9 mouse cellular contexts compared by ENCODE assay signal in genomic region chr2:30783346-30783745, GRCm38 (mm10). TPM values are rescaled to one million over a fixed set of nuclear protein-coding genes. Genes with fewer than 3 reads are reported as not detected.
DNase-seq lines count a peak whose midpoint lies in the region; ATAC-seq lines count a peak whose summit lies in the region.
"Had no signal": no experiment of that assay in that cellular context is flagged by ENCODE, and none has a peak within 500 bp of the region (broad histone marks: within the 10 kb centered on the region; RNA-seq: fewer than 3 reads in every experiment).

No protein-coding gene starts in this region.

- peak overlapping the region; percentile 89 for H3K27ac ChIP-seq in heart, embryonic 13.5 days (replicated peaks)
- H3K27ac ChIP-seq in kidney, embryonic 16.5 days (ENCODE audit: low read length), result peak overlapping the region; percentile 95
- H3K27ac ChIP-seq in limb, embryonic 15.5 days, result peak overlapping the region; percentile 76
- peak overlapping the region; percentile 65 for H3K27ac ChIP-seq in midbrain, embryonic 15.5 days

- peak overlapping the region; percentile 72 for H3K4me2 ChIP-seq in heart, embryonic 13.5 days
- peak overlapping the region; percentile 60 for H3K4me2 ChIP-seq in kidney, embryonic 16.5 days (replicated peaks; ENCODE audit: low read depth, low read length)
- H3K4me2 ChIP-seq in limb, embryonic 15.5 days, result peak overlapping the region; percentile 50
- peak overlapping the region; percentile 55 for H3K4me2 ChIP-seq in midbrain, embryonic 15.5 days

- peak; percentile 50 for DNase-seq in thymus, postnatal 0 days (ENCODE audit: low spot score)

- peaks cover 10% of the 10 kb centered on the region for H3K36me3 ChIP-seq in megakaryocyte, embryonic 14.5 days (replicated peaks; ENCODE audit: low read length)
- H3K36me3 ChIP-seq in heart, embryonic 13.5 days, result no peaks in the 10 kb centered on the region
- H3K36me3 ChIP-seq in kidney, embryonic 16.5 days (ENCODE audit: insufficient read depth, low read length), result no peaks in the 10 kb centered on the region
- H3K36me3 ChIP-seq in limb, embryonic 15.5 days, result no peaks in the 10 kb centered on the region
- no peaks in the 10 kb centered on the region for H3K36me3 ChIP-seq in midbrain, embryonic 15.5 days (replicated peaks)

- H3K4me3 ChIP-seq in megakaryocyte, embryonic 14.5 days (replicated peaks), result peak overlapping the region; percentile 31
- peak overlapping the region; percentile 50 for H3K4me3 ChIP-seq in heart, embryonic 13.5 days
- H3K4me3 ChIP-seq in kidney, embryonic 16.5 days (ENCODE audit: low read length), result peak overlapping the region; percentile 18; the same call in 1 of the 2 replicates
- peak overlapping the region; percentile 27 for H3K4me3 ChIP-seq in limb, embryonic 15.5 days
- H3K4me3 ChIP-seq in midbrain, embryonic 15.5 days, result peak overlapping the region; percentile 21; the same call in 1 of the 2 replicates

- no peak for ATAC-seq in megakaryocyte, adult 5-6 weeks (ENCODE audit: poor library complexity, severe bottlenecking)
- ATAC-seq in erythroblast, adult 5-6 weeks (replicated peaks; ENCODE audit: low FRiP score, poor library complexity, severe bottlenecking), result 0 out of 2 replicates have a peak, but pooled peaks have one; percentile 22
- ATAC-seq in heart, embryonic 13.5 days (ENCODE audit: extremely low read depth, insufficient number of reproducible peaks, low FRiP score, low TSS enrichment), result peak; percentile 33; the same call in 1 of the 2 replicates
- ATAC-seq in kidney, embryonic 16.5 days (ENCODE audit: low FRiP score, low TSS enrichment), result peak; percentile 3; the same call in 1 of the 2 replicates
- peak; percentile 52; the same call in 1 of the 2 replicates for ATAC-seq in limb, embryonic 15.5 days (ENCODE audit: insufficient number of reproducible peaks, low FRiP score, low TSS enrichment, low read depth)
- ATAC-seq in midbrain, embryonic 15.5 days (replicated peaks), result peak; percentile 72

- H3K4me1 ChIP-seq in megakaryocyte, embryonic 14.5 days, result peaks cover 81% of the 10 kb centered on the region
- H3K4me1 ChIP-seq in heart, embryonic 13.5 days, result peaks cover 47% of the 10 kb centered on the region
- H3K4me1 ChIP-seq in kidney, embryonic 16.5 days (ENCODE audit: insufficient read depth, low read length), result peaks cover 53% of the 10 kb centered on the region
- peaks cover 30% of the 10 kb centered on the region for H3K4me1 ChIP-seq in limb, embryonic 15.5 days
- peaks cover 34% of the 10 kb centered on the region for H3K4me1 ChIP-seq in midbrain, embryonic 15.5 days

- H3K9ac ChIP-seq in heart, embryonic 13.5 days, result peak overlapping the region; percentile 82
- peak overlapping the region; percentile 62 for H3K9ac ChIP-seq in kidney, embryonic 16.5 days (replicated peaks; ENCODE audit: low read length)
- 0 out of 2 replicates have a peak overlapping the region, but pooled peaks have one; percentile 31 for H3K9ac ChIP-seq in limb, embryonic 15.5 days
- H3K9ac ChIP-seq in midbrain, embryonic 15.5 days, result peak overlapping the region; percentile 40

- under 1% methylated on average over 13 of the region's 13 CpGs for WGBS in heart, embryonic 13.5 days
- WGBS in kidney, embryonic 16.5 days, result 0% methylated on average over 13 of the region's 13 CpGs
- WGBS in limb, embryonic 15.5 days, result under 1% methylated on average over 12 of the region's 13 CpGs
- 1% methylated on average over 13 of the region's 13 CpGs for WGBS in midbrain, embryonic 15.5 days

- peaks cover 21% of the 10 kb centered on the region for H3K27me3 ChIP-seq in megakaryocyte, embryonic 14.5 days (replicated peaks)
- no peaks in the 10 kb centered on the region for H3K27me3 ChIP-seq in heart, embryonic 13.5 days (replicated peaks)
- H3K27me3 ChIP-seq in kidney, embryonic 16.5 days (ENCODE audit: insufficient read depth, low read length), result no peaks in the 10 kb centered on the region
- H3K27me3 ChIP-seq in limb, embryonic 15.5 days, result no peaks in the 10 kb centered on the region
- H3K27me3 ChIP-seq in midbrain, embryonic 15.5 days (replicated peaks), result no peaks in the 10 kb centered on the region

- no peaks in the 10 kb centered on the region for H3K9me3 ChIP-seq in megakaryocyte, embryonic 14.5 days
- H3K9me3 ChIP-seq in heart, embryonic 13.5 days, result no peaks in the 10 kb centered on the region
- no peaks in the 10 kb centered on the region for H3K9me3 ChIP-seq in kidney, embryonic 16.5 days (ENCODE audit: low read length)
- H3K9me3 ChIP-seq in limb, embryonic 15.5 days, result no peaks in the 10 kb centered on the region
- H3K9me3 ChIP-seq in midbrain, embryonic 15.5 days, result no peaks in the 10 kb centered on the region

RNA-seq across cellular contexts. Expression of gene 1700001O22Rik, which starts 20.1 kb away (rescaled TPM):
- not detected in 2 replicates for polyA plus RNA-seq in megakaryocyte, embryonic 14.5 days (2012; ENCODE audit: insufficient read depth, low replicate concordance)
- total RNA-seq in megakaryocyte, adult 5-6 weeks (2015), result not detected in 2 replicates
- total RNA-seq in megakaryocyte, adult 5-6 weeks (2017), result 0.45 TPM in 1 of 2 replicates, not detected in the other
- not detected in 2 replicates for total RNA-seq in erythroblast, adult 5-6 weeks (2015; ENCODE audit: low replicate concordance)
- not detected in 2 replicates for total RNA-seq in erythroblast, adult 5-6 weeks (2017; ENCODE audit: low replicate concordance)
- 1.7 and 2.1 TPM in 2 replicates for polyA plus RNA-seq in heart, embryonic 13.5 days (2015; fragmentation: Nextera tagmentation; extraction: Ambion mirVana)
- polyA plus RNA-seq in kidney, embryonic 16.5 days (2015; fragmentation: Nextera tagmentation; extraction: Ambion mirVana), result 5.1 and 5.2 TPM in 2 replicates
- polyA plus RNA-seq in limb, embryonic 15.5 days (2015; fragmentation: Nextera tagmentation; extraction: Ambion mirVana), result 2.4 and 3.1 TPM in 2 replicates
- 1.2 and 1.7 TPM in 2 replicates for polyA plus RNA-seq in midbrain, embryonic 15.5 days (2015; fragmentation: Nextera tagmentation; extraction: Ambion mirVana)
- polyA plus RNA-seq in thymus, postnatal 0 days (2015; fragmentation: Nextera tagmentation; extraction: Ambion mirVana), result 0.90 and 1.1 TPM in 2 replicates
- total RNA-seq: neutrophil, adult 5-6 weeks had no signal

RNA-seq across cellular contexts. Expression of gene Ntmt1, which starts 24.3 kb away (rescaled TPM):
- 10.3 and 36.9 TPM in 2 replicates for polyA plus RNA-seq in megakaryocyte, embryonic 14.5 days (2012; ENCODE audit: insufficient read depth, low replicate concordance)
- total RNA-seq in megakaryocyte, adult 5-6 weeks (2015), result 4.1 and 9.5 TPM in 2 replicates
- total RNA-seq in megakaryocyte, adult 5-6 weeks (2017), result 7.9 TPM in 2 replicates
- total RNA-seq in erythroblast, adult 5-6 weeks (2015; ENCODE audit: low replicate concordance), result 2.7 TPM in 2 replicates
- total RNA-seq in erythroblast, adult 5-6 weeks (2017; ENCODE audit: low replicate concordance), result 3.9 TPM in 1 of 2 replicates, not detected in the other
- 72.7 and 81.4 TPM in 2 replicates for polyA plus RNA-seq in heart, embryonic 13.5 days (2015; fragmentation: Nextera tagmentation; extraction: Ambion mirVana)
- 92.9 and 94.9 TPM in 2 replicates for polyA plus RNA-seq in kidney, embryonic 16.5 days (2015; fragmentation: Nextera tagmentation; extraction: Ambion mirVana)
- polyA plus RNA-seq in limb, embryonic 15.5 days (2015; fragmentation: Nextera tagmentation; extraction: Ambion mirVana), result 86.3 and 89.5 TPM in 2 replicates
- polyA plus RNA-seq in midbrain, embryonic 15.5 days (2015; fragmentation: Nextera tagmentation; extraction: Ambion mirVana), result 122 and 123 TPM in 2 replicates
- 48.5 and 50.4 TPM in 2 replicates for polyA plus RNA-seq in thymus, postnatal 0 days (2015; fragmentation: Nextera tagmentation; extraction: Ambion mirVana)

RNA-seq across cellular contexts. Expression of gene Asb6, which starts 46.8 kb away (rescaled TPM):
- polyA plus RNA-seq in megakaryocyte, embryonic 14.5 days (2012; ENCODE audit: insufficient read depth, low replicate concordance), result 14.8 and 21.5 TPM in 2 replicates
- 4.3 and 6.1 TPM in 2 replicates for total RNA-seq in megakaryocyte, adult 5-6 weeks (2015)
- 12.6 and 17.1 TPM in 2 replicates for total RNA-seq in megakaryocyte, adult 5-6 weeks (2017)
- total RNA-seq in erythroblast, adult 5-6 weeks (2015; ENCODE audit: low replicate concordance), result 13.6 and 19.2 TPM in 2 replicates
- total RNA-seq in erythroblast, adult 5-6 weeks (2017; ENCODE audit: low replicate concordance), result 40.6 and 42.2 TPM in 2 replicates
- polyA plus RNA-seq in heart, embryonic 13.5 days (2015; fragmentation: Nextera tagmentation; extraction: Ambion mirVana), result 20.0 and 21.8 TPM in 2 replicates
- polyA plus RNA-seq in kidney, embryonic 16.5 days (2015; fragmentation: Nextera tagmentation; extraction: Ambion mirVana), result 39.0 and 42.7 TPM in 2 replicates
- 32.8 and 34.4 TPM in 2 replicates for polyA plus RNA-seq in limb, embryonic 15.5 days (2015; fragmentation: Nextera tagmentation; extraction: Ambion mirVana)
- 44.9 and 47.5 TPM in 2 replicates for polyA plus RNA-seq in midbrain, embryonic 15.5 days (2015; fragmentation: Nextera tagmentation; extraction: Ambion mirVana)
- 37.8 and 44.3 TPM in 2 replicates for polyA plus RNA-seq in thymus, postnatal 0 days (2015; fragmentation: Nextera tagmentation; extraction: Ambion mirVana)

RNA-seq across cellular contexts. Expression of gene Prrx2, which starts 51.4 kb away (rescaled TPM):
- not detected in 2 replicates for polyA plus RNA-seq in megakaryocyte, embryonic 14.5 days (2012; ENCODE audit: insufficient read depth, low replicate concordance)
- not detected in 2 replicates for total RNA-seq in megakaryocyte, adult 5-6 weeks (2015)
- not detected in 2 replicates for total RNA-seq in megakaryocyte, adult 5-6 weeks (2017)
- total RNA-seq in erythroblast, adult 5-6 weeks (2015; ENCODE audit: low replicate concordance), result not detected in 2 replicates
- total RNA-seq in erythroblast, adult 5-6 weeks (2017; ENCODE audit: low replicate concordance), result not detected in 2 replicates
- 30.3 and 37.0 TPM in 2 replicates for polyA plus RNA-seq in heart, embryonic 13.5 days (2015; fragmentation: Nextera tagmentation; extraction: Ambion mirVana)
- 7.7 and 8.0 TPM in 2 replicates for polyA plus RNA-seq in kidney, embryonic 16.5 days (2015; fragmentation: Nextera tagmentation; extraction: Ambion mirVana)
- 47.6 and 65.0 TPM in 2 replicates for polyA plus RNA-seq in limb, embryonic 15.5 days (2015; fragmentation: Nextera tagmentation; extraction: Ambion mirVana)
- 3.7 and 4.0 TPM in 2 replicates for polyA plus RNA-seq in midbrain, embryonic 15.5 days (2015; fragmentation: Nextera tagmentation; extraction: Ambion mirVana)
- polyA plus RNA-seq in thymus, postnatal 0 days (2015; fragmentation: Nextera tagmentation; extraction: Ambion mirVana), result 0.60 and 0.91 TPM in 2 replicates
- total RNA-seq: neutrophil, adult 5-6 weeks had no signal

Comparison
In these comparisons a context has a peak if more than half of its experiments do, and no peak if none do; other contexts are left out.
1. H3K9ac ChIP-seq: peak in every context shown above with its lines; median percentile 82 in heart, embryonic 13.5 days; 62 in kidney, embryonic 16.5 days; 40 in midbrain, embryonic 15.5 days; 31 in limb, embryonic 15.5 days.